Mouse (Mus musculus) T-cell, adult 66 days (primary cell): ENCODE data around the gene Grwd1. TPM values are rescaled to one million over a fixed set of nuclear protein-coding genes. Genes with fewer than 3 reads are reported as not detected.

ENCODE experiments used
- total RNA-seq, 2 experiments: library from RNA; stranded (reverse); gene quantifications; 3 replicates in 1 of 2; 4 replicates in 1 of 2; pipeline ENCODE4 v1.2.4; 2023

Grwd1 gene
- 10 to 100 TPM; 32.3 to 38.2 TPM for total RNA-seq

GRCm38 (mm10) chr7:45830427-45831127, at the start of gene Grwd1:
Grwd1 (minus strand) TSS chr7:45830944.

GRCm38 (mm10) chr7:45878278-45878677, 47.5 kb upstream of the Grwd1 start, which contains the start of gene Grin2d:
Grin2d (minus strand) TSS chr7:45878378.

GRCm38 (mm10) chr7:45872624-45873023, 41.9 kb upstream of the Grwd1 start, which contains the start of gene Kdelr1:
Kdelr1 (plus strand) TSS chr7:45872772.

GRCm38 (mm10) chr7:45824598-45824997, 6.1 kb downstream of the Grwd1 start, which contains the start of gene Kcnj14:
Kcnj14 (minus strand) TSS chr7:45824782.

GRCm38 (mm10) chr7:45813787-45814779, 16.7 kb downstream of the Grwd1 start, which contains the start of gene Cyth2:
Cyth2 (minus strand) TSS chr7:45814581.

GRCm38 (mm10) chr7:45784524-45785372, 46.0 kb downstream of the Grwd1 start, which contains the start of gene Sult2b1:
Sult2b1 (minus strand) TSS chr7:45784669.

GRCm38 (mm10) chr7:45783511-45784091, 47.1 kb downstream of the Grwd1 start, which contains the start of gene Lmtk3:
Lmtk3 (plus strand) TSS chr7:45783738.

Other genes starting within 250 kb of the Grwd1 start
- gene Fgf21, start 215.5 kb downstream of the Grwd1 start, total RNA-seq = not detected
- gene Fut1, start 213.7 kb downstream of the Grwd1 start, total RNA-seq = not detected
- gene Izumo1, start 209.1 kb downstream of the Grwd1 start, total RNA-seq = not detected
- under 1 TPM in 1 of 2 experiments, not detected in 1; 0.38 TPM for gene Rasip1, start 203.5 kb downstream of the Grwd1 start, total RNA-seq
- gene Mamstr, start 191.0 kb downstream of the Grwd1 start, total RNA-seq = not detected
- not detected for gene Fut2, start 164.6 kb downstream of the Grwd1 start, total RNA-seq
- gene Ntn5, start 146.9 kb downstream of the Grwd1 start, total RNA-seq = under 1 TPM; 0.35 to 0.65 TPM
- gene Sec1, start 136.5 kb downstream of the Grwd1 start, total RNA-seq = under 1 TPM in 1 of 2 experiments, not detected in 1; 0.20 TPM
- 10 to 100 TPM in 1 of 2 experiments, 1 to 10 TPM in 1; 8.9 to 10.2 TPM for gene Car11, start 131.1 kb downstream of the Grwd1 start, total RNA-seq
- gene Dbp, start 125.9 kb downstream of the Grwd1 start, total RNA-seq = 10 to 100 TPM; 34.0 to 37.7 TPM
- 1,000 to 10,000 TPM; 3,079 to 3,201 TPM for gene Rpl18, start 115.5 kb downstream of the Grwd1 start, total RNA-seq
- gene Sphk2, start 112.9 kb downstream of the Grwd1 start, total RNA-seq = 10 to 100 TPM; 30.7 to 34.0 TPM
- 1 to 10 TPM; 1.6 to 2.1 TPM for gene Fam83e, start 109.7 kb downstream of the Grwd1 start, total RNA-seq
- not detected for gene Spaca4, start 105.1 kb downstream of the Grwd1 start, total RNA-seq
- 1 to 10 TPM in 1 of 2 experiments, under 1 TPM in 1; 0.80 to 1.3 TPM for gene Lmtk3, start 47.2 kb downstream of the Grwd1 start, total RNA-seq
- gene Sult2b1, start 46.3 kb downstream of the Grwd1 start, total RNA-seq = 1 to 10 TPM; 1.4 to 3.5 TPM
- gene Cyth2, start 16.4 kb downstream of the Grwd1 start, total RNA-seq = 100 to 1,000 TPM; 111 to 128 TPM
- gene Kcnj14, start 6.2 kb downstream of the Grwd1 start, total RNA-seq = 1 to 10 TPM; 1.7 to 3.2 TPM
- gene Kdelr1, start 41.8 kb upstream of the Grwd1 start, total RNA-seq = 10 to 100 TPM; 53.1 to 60.4 TPM
- gene Grin2d, start 47.4 kb upstream of the Grwd1 start, total RNA-seq = under 1 TPM; 0.64 to 0.98 TPM
- not detected for gene Syngr4, start 65.8 kb upstream of the Grwd1 start, total RNA-seq
- 1 to 10 TPM; 7.0 to 9.8 TPM for gene Tmem143, start 66.0 kb upstream of the Grwd1 start, total RNA-seq
- 100 to 1,000 TPM; 281 to 295 TPM for gene Emp3, start 90.5 kb upstream of the Grwd1 start, total RNA-seq
- 1 to 10 TPM; 1.7 to 2.7 TPM for gene Ccdc114, start 93.1 kb upstream of the Grwd1 start, total RNA-seq
- gene Abcc6, start 199.4 kb upstream of the Grwd1 start, total RNA-seq = not detected
- gene Nomo1, start 202.8 kb upstream of the Grwd1 start, total RNA-seq = 10 to 100 TPM; 45.8 to 47.0 TPM